Mouse (Mus musculus) megakaryocyte-erythroid progenitor cell, adult 5-6 weeks (primary cell): ENCODE data around the gene Pax8. TPM values are rescaled to one million over a fixed set of nuclear protein-coding genes. Genes with fewer than 3 reads are reported as not detected.

Experiments used
- ATAC-seq: replicated peaks from 2 replicates; pipeline ENCODE4 v1.8.0; 2016; ENCODE audit warnings: mild to moderate bottlenecking, inconsistent platforms; ENCODE audit not compliant: severe bottlenecking, poor library complexity, low FRiP score, low TSS enrichment
- total RNA-seq, 2 experiments: library from RNA; stranded (forward) in 1 of 2; stranded (reverse) in 1 of 2; fragments of 200-1000, 215-1000 nt in 1 of 2; fragments of >200 nt in 1 of 2; fragmentation: Nextera tagmentation in 1 of 2; gene quantifications; 2 replicates each; pipeline ENCODE4 v1.2.3; 2014 to 2017

Pax8 gene
- total RNA-seq (2014; fragmentation: Nextera tagmentation) = not detected in 2 replicates
- total RNA-seq (2017) = not detected in 2 replicates

DNA sequence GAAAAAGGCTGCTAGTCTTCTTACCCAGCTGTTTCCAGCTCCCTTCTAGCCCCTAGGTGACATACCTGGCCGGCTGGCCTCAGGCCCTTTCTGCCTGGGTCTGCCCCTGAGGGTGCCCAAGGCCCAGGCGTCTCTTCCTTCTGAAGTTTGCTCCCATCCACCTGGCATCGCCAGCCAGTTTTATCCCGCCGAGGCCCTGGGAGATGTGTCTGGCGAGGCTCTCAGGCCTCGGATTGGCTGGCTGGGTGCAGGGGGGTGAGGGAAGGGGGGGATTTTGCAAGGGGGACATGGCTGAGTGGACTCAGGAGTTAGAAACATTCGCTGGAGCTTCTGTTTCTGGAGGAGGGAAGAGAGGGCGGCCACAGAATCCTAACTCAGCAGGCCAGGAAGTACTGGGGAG, at the start of gene Pax8:
Gene Pax8 (minus strand): TSS at position 180 of the 400 bp plus-strand sequence.
- no peak for ATAC-seq

GRCm38 (mm10) chr2:24521430-24522226, 46.2 kb upstream of the Pax8 start:
- ATAC-seq = no peak

- ATAC-seq = no peak
These were observed 45.3 kb upstream of the Pax8 start for GRCm38 (mm10) chr2:24520576-24521272.

- no peak for ATAC-seq
These were observed 41.5 kb upstream of the Pax8 start for GRCm38 (mm10) chr2:24516946-24517345.

GRCm38 (mm10) chr2:24507359-24507758, 32.0 kb upstream of the Pax8 start:
- no peak for ATAC-seq

- ATAC-seq = no peak
These were observed 27.6 kb upstream of the Pax8 start for GRCm38 (mm10) chr2:24502963-24503471.

GRCm38 (mm10) chr2:24500921-24501320, 25.5 kb upstream of the Pax8 start:
- ATAC-seq = no peak

GRCm38 (mm10) chr2:24490564-24490963, 15.2 kb upstream of the Pax8 start:
- ATAC-seq = no peak

DNA sequence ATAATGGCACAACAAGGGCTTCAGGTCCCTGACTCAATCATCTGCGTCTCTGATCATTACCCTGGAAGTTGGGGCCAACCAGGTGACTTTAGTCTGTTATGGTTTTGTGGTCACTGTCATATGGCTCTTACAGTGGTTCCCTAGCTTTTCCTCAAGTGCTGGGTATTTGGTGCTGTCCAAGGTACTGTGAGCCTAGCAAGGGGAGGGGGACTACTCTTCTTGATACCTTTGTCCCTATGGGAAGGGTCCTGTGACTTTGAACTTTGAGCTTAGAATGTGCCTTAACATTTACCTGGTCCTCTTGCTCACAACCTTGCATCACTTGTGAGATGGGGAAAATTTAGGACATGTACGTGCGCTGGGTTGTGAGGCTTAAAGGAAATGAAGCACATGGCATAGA, 13.3 kb upstream of the Pax8 start:
- ATAC-seq = no peak

DNA sequence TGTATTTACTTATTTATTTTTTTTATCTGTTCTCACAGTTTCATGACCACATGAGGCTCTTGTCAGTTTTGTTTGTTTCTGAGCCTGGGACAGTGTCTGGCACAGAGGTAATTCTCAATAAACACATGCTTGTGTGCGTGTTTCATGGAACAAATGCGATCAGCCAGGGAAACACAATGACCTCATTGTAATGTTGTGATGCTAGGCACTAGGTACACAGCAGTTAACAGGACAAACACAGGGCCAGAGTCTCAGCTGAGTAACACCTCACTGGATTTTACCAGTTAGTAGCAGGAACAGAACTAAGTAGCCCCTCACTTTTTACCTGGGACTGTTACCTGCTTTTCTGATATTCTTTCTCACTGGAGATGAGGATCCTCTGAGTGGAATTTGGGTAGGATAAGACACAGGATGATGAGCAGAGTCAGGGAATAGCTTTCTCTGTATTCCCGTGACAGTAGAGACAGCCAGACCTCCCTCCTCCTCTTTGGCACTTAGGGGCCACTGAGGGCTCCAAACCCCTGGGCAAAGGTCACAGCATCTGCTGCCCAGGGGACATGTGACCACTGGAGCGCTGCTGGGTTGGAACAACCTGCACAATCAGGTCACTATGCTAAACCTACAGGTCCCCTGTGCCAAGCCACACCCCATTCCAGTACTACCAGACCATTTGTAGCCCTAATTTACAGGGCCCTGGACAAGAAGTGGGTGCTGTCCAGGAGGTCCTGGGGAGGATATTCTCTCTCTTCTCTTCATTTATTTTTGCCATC, 11.8 kb upstream of the Pax8 start:
- ATAC-seq = no peak

GRCm38 (mm10) chr2:24485398-24485797, 10.0 kb upstream of the Pax8 start:
- ATAC-seq = no peak

- no peak for ATAC-seq
These were observed 4.5 kb upstream of the Pax8 start for GRCm38 (mm10) chr2:24479906-24480305.

DNA sequence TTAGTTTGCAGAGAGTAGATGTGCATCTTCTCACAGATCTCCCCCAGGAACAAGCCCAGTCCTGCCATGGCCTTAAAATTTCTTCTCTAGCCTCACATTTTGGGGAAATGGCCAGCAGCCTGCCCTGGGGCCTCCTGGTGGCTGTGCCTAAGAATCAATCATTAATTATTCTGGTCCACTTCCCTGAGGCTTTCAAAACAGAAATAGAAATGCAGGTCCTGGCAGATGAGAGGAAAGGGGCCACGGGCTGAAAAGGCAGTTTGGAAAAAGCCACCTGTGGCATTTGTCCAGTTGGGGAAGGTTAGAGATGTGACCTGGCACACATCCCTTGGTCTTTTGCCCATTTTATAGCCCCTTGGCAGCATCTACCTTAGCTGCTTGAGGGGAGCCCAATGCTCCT, 3.8 kb upstream of the Pax8 start:
- ATAC-seq = no peak

- ATAC-seq = no peak
These were observed 3.2 kb upstream of the Pax8 start for GRCm38 (mm10) chr2:24478611-24479010.

- no peak for ATAC-seq
These were observed 653 bp downstream of the Pax8 start for GRCm38 (mm10) chr2:24474514-24475378.

GRCm38 (mm10) chr2:24473641-24474511, 1.5 kb downstream of the Pax8 start:
- ATAC-seq = no peak

GRCm38 (mm10) chr2:24472677-24473076, 2.7 kb downstream of the Pax8 start:
- ATAC-seq = no peak

DNA sequence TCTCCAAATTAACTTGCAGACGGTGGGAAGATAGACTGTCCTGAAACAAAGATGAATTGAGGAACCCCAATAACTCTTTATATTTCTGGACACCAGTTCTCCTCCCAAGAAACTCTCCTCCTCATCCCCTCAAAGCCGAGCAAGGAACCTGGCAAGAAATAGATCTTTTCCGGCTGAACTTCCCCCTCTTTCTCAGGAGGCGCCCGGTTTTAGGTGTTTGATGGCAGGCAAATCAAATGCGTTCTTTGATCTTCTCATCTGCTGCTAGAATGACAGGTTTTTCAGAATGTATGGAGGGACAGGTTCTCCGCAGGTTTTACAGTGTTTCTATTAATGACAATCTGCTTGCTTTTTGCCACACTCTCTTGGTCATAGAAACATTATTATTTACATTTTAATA, 3.3 kb downstream of the Pax8 start:
- ATAC-seq = no peak
